Mouse (Mus musculus): ENCODE measurements around the gene Ldha. TPM values are rescaled to one million over a fixed set of nuclear protein-coding genes. Genes with fewer than 3 reads are reported as not detected.
"Not testable (repeated sequence)": the region's sequence is repeated elsewhere in the genome, so short reads cannot be mapped to it uniquely, and the experiment has no call there.

The Ldha gene
- polyA plus RNA-seq, 1 experiment from 2014 or later: 2,723 TPM

GRCm38 (mm10) chr7:46853365-46853764, 12.1 kb downstream of the Ldha start:
- H3K9ac ChIP-seq: no peak overlapping the region
- no peak overlapping the region for H3K4me3 ChIP-seq
- H3K36me3 ChIP-seq: peaks cover 84% of the 10 kb centered on the region
- H3K27ac ChIP-seq (replicated peaks): no peak overlapping the region
- no peaks in the 10 kb centered on the region for H3K27me3 ChIP-seq (replicated peaks)
- H3K9me3 ChIP-seq: no peaks in the 10 kb centered on the region
- no peak for ATAC-seq (ENCODE audit: extremely low read depth, insufficient number of reproducible peaks, low FRiP score, low TSS enrichment)
- peaks cover 14% of the 10 kb centered on the region for H3K4me1 ChIP-seq
- WGBS: 85% methylated on average over 9 of the region's 9 CpGs
- no peak overlapping the region for H3K4me2 ChIP-seq

GRCm38 (mm10) chr7:46855866-46856560, 14.7 kb downstream of the Ldha start:
- Histone ChIP-seq H3K9me3 (no peaks in the 10 kb centered on the region), H3K36me3 (peaks cover 57% of the 10 kb centered on the region), H3K27ac (replicated peaks) (no peak overlapping the region), H3K9ac (no peak overlapping the region), H3K27me3 (replicated peaks) (no peaks in the 10 kb centered on the region), H3K4me2 (no peak overlapping the region), H3K4me3 (no peak overlapping the region), H3K4me1 (no peaks in the 10 kb centered on the region)
- no peak for ATAC-seq (ENCODE audit: extremely low read depth, insufficient number of reproducible peaks, low FRiP score, low TSS enrichment)
- 64% methylated on average over 7 of the region's 7 CpGs for WGBS

GRCm38 (mm10) chr7:46857436-46857835, 16.2 kb downstream of the Ldha start:
- Histone ChIP-seq H3K4me1 (no peaks in the 10 kb centered on the region), H3K4me2 (no peak overlapping the region), H3K27me3 (replicated peaks) (no peaks in the 10 kb centered on the region), H3K4me3 (no peak overlapping the region), H3K36me3 (peaks cover 43% of the 10 kb centered on the region), H3K27ac (replicated peaks) (no peak overlapping the region), H3K9me3 (no peaks in the 10 kb centered on the region), H3K9ac (no peak overlapping the region)
- ATAC-seq (ENCODE audit: extremely low read depth, insufficient number of reproducible peaks, low FRiP score, low TSS enrichment): no peak
- WGBS: 69% methylated on average over 9 of the region's 9 CpGs

GRCm38 (mm10) chr7:46859031-46859430, 17.8 kb downstream of the Ldha start:
- ATAC-seq (ENCODE audit: extremely low read depth, insufficient number of reproducible peaks, low FRiP score, low TSS enrichment): no peak
- H3K27ac ChIP-seq (replicated peaks): no peak overlapping the region
- H3K9me3 ChIP-seq: no peaks in the 10 kb centered on the region
- 55% methylated on average over 6 of the region's 6 CpGs for WGBS
- H3K36me3 ChIP-seq: peaks cover 27% of the 10 kb centered on the region
- no peaks in the 10 kb centered on the region for H3K4me1 ChIP-seq
- H3K4me2 ChIP-seq: no peak overlapping the region
- no peaks in the 10 kb centered on the region for H3K27me3 ChIP-seq (replicated peaks)
- H3K4me3 ChIP-seq: no peak overlapping the region
- no peak overlapping the region for H3K9ac ChIP-seq

GRCm38 (mm10) chr7:46860996-46861395, 19.7 kb downstream of the Ldha start, which contains the start of gene Ldhc:
TSS of gene Ldhc (plus strand) at chr7:46861203.
- no peak within 1 kb of the TSS for H3K4me2 ChIP-seq
- no peak within 1 kb of the TSS for H3K9ac ChIP-seq
- WGBS: 43% methylated on average over 10 of the region's 10 CpGs
- H3K4me3 ChIP-seq: no peak within 1 kb of the TSS
- H3K4me1 ChIP-seq: no peaks in the 10 kb centered on the region
- no peaks in the 10 kb centered on the region for H3K9me3 ChIP-seq
- no peak for ATAC-seq (ENCODE audit: extremely low read depth, insufficient number of reproducible peaks, low FRiP score, low TSS enrichment)
- no peaks in the 10 kb centered on the region for H3K27me3 ChIP-seq (replicated peaks)
- H3K36me3 ChIP-seq: peaks cover 7% of the 10 kb centered on the region
- no peak within 1 kb of the TSS for H3K27ac ChIP-seq (replicated peaks)

- H3K27ac ChIP-seq (replicated peaks): no peak overlapping the region
- H3K4me2 ChIP-seq: no peak overlapping the region
- H3K36me3 ChIP-seq: no peaks in the 10 kb centered on the region
- 60% methylated on average over 4 of the region's 4 CpGs for WGBS
- H3K4me3 ChIP-seq: no peak overlapping the region
- no peaks in the 10 kb centered on the region for H3K9me3 ChIP-seq
- H3K27me3 ChIP-seq (replicated peaks): no peaks in the 10 kb centered on the region
- ATAC-seq (ENCODE audit: extremely low read depth, insufficient number of reproducible peaks, low FRiP score, low TSS enrichment): no peak
- no peaks in the 10 kb centered on the region for H3K4me1 ChIP-seq
- H3K9ac ChIP-seq: no peak overlapping the region
These were observed 30.7 kb downstream of the Ldha start for GRCm38 (mm10) chr7:46871988-46872387.

GRCm38 (mm10) chr7:46876841-46877240, 35.6 kb downstream of the Ldha start:
- H3K4me1 ChIP-seq: no peaks in the 10 kb centered on the region
- no peak overlapping the region for H3K27ac ChIP-seq (replicated peaks)
- H3K9me3 ChIP-seq: no peaks in the 10 kb centered on the region
- no peaks in the 10 kb centered on the region for H3K27me3 ChIP-seq (replicated peaks)
- ATAC-seq (ENCODE audit: extremely low read depth, insufficient number of reproducible peaks, low FRiP score, low TSS enrichment): no peak
- WGBS: 52% methylated on average over 4 of the region's 4 CpGs
- no peaks in the 10 kb centered on the region for H3K36me3 ChIP-seq
- no peak overlapping the region for H3K4me3 ChIP-seq
- no peak overlapping the region for H3K9ac ChIP-seq
- no peak overlapping the region for H3K4me2 ChIP-seq

- Histone ChIP-seq H3K36me3 (no peaks in the 10 kb centered on the region), H3K9ac (no peak overlapping the region), H3K4me3 (no peak overlapping the region), H3K27ac (replicated peaks) (no peak overlapping the region), H3K4me2 (no peak overlapping the region), H3K4me1 (no peaks in the 10 kb centered on the region), H3K9me3 (no peaks in the 10 kb centered on the region), H3K27me3 (replicated peaks) (no peaks in the 10 kb centered on the region)
- WGBS: 56% methylated on average over 6 of the region's 6 CpGs
- no peak for ATAC-seq (ENCODE audit: extremely low read depth, insufficient number of reproducible peaks, low FRiP score, low TSS enrichment)
These were observed 36.0 kb downstream of the Ldha start for GRCm38 (mm10) chr7:46877255-46877654.

GRCm38 (mm10) chr7:46879851-46880250, 38.6 kb downstream of the Ldha start:
- no peak overlapping the region for H3K9ac ChIP-seq
- WGBS: 89% methylated on average over 5 of the region's 5 CpGs
- H3K9me3 ChIP-seq: no peaks in the 10 kb centered on the region
- no peaks in the 10 kb centered on the region for H3K4me1 ChIP-seq
- no peak for ATAC-seq (ENCODE audit: extremely low read depth, insufficient number of reproducible peaks, low FRiP score, low TSS enrichment)
- H3K36me3 ChIP-seq: peaks cover 2% of the 10 kb centered on the region
- no peak overlapping the region for H3K4me3 ChIP-seq
- no peak overlapping the region for H3K27ac ChIP-seq (replicated peaks)
- H3K4me2 ChIP-seq: no peak overlapping the region
- no peaks in the 10 kb centered on the region for H3K27me3 ChIP-seq (replicated peaks)

GRCm38 (mm10) chr7:46880992-46881391, 39.7 kb downstream of the Ldha start:
- WGBS: 52% methylated on average over 2 of the region's 2 CpGs
- H3K9me3 ChIP-seq: no peaks in the 10 kb centered on the region
- H3K36me3 ChIP-seq: peaks cover 14% of the 10 kb centered on the region
- no peak overlapping the region for H3K9ac ChIP-seq
- no peaks in the 10 kb centered on the region for H3K4me1 ChIP-seq
- no peak overlapping the region for H3K27ac ChIP-seq (replicated peaks)
- ATAC-seq (ENCODE audit: extremely low read depth, insufficient number of reproducible peaks, low FRiP score, low TSS enrichment): no peak
- no peaks in the 10 kb centered on the region for H3K27me3 ChIP-seq (replicated peaks)
- H3K4me2 ChIP-seq: no peak overlapping the region
- no peak overlapping the region for H3K4me3 ChIP-seq

- ATAC-seq (ENCODE audit: extremely low read depth, insufficient number of reproducible peaks, low FRiP score, low TSS enrichment): not testable (repeated sequence)
These were observed 40.7 kb downstream of the Ldha start for GRCm38 (mm10) chr7:46881941-46882340.

GRCm38 (mm10) chr7:46883304-46883703, 42.0 kb downstream of the Ldha start:
- Histone ChIP-seq H3K4me3 (no peak overlapping the region), H3K27me3 (replicated peaks) (no peaks in the 10 kb centered on the region), H3K9ac (no peak overlapping the region), H3K36me3 (peaks cover 37% of the 10 kb centered on the region), H3K4me1 (no peaks in the 10 kb centered on the region), H3K9me3 (no peaks in the 10 kb centered on the region), H3K27ac (replicated peaks) (no peak overlapping the region), H3K4me2 (no peak overlapping the region)
- WGBS: 68% methylated on average over 3 of the region's 3 CpGs
- ATAC-seq (ENCODE audit: extremely low read depth, insufficient number of reproducible peaks, low FRiP score, low TSS enrichment): no peak

More at GRCm38 (mm10) chr7:46881941-46882340, 40.7 kb downstream of the Ldha start:
- H3K27ac ChIP-seq (replicated peaks); H3K9ac ChIP-seq; H3K4me3 ChIP-seq; H3K4me1 ChIP-seq; H3K9me3 ChIP-seq; H3K27me3 ChIP-seq (replicated peaks); H3K4me2 ChIP-seq: not testable (repeated sequence)
- 74% methylated on average over 8 of the region's 8 CpGs for WGBS
- peaks cover 23% of the 10 kb centered on the region for H3K36me3 ChIP-seq
